Mouse (Mus musculus): ENCODE data around the gene Ldb3. TPM values are rescaled to one million over a fixed set of nuclear protein-coding genes. Genes with fewer than 3 reads are reported as not detected.

Gene Ldb3
- total RNA-seq, 2 experiments from 2014 or later: 2.2 to 3.1 TPM

- no peak for DNase-seq (ENCODE audit: low spot score in 2 of 2)
Observed at GRCm38 (mm10) chr14:34561647-34562046, 26.8 kb downstream of the Ldb3 start.

GRCm38 (mm10) chr14:34558947-34559346 is 29.5 kb downstream of the Ldb3 start:
- no peak for DNase-seq (ENCODE audit: low spot score in 2 of 2)

DNA sequence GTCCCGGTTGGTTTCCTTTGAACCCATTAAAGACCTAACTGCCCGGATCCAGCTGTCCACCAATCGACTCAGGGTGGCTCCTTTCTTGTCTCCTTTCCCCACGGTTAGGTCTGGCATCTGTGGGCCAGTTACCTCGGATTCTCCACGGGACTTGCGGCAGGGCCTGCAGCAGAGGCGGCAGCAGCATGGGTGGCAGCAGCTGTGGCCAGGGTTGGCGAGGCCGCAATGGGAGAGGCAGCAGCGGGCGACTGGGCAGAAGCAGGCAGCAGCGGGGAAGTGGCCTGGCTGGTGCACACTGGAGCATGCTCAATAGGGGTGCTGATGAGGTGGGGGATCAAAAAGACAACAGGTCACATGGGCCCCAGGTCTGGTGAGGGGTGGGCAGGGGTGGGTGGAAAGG is 33.3 kb downstream of the Ldb3 start:
- DNase-seq (ENCODE audit: low spot score in 2 of 2): no peak

DNA sequence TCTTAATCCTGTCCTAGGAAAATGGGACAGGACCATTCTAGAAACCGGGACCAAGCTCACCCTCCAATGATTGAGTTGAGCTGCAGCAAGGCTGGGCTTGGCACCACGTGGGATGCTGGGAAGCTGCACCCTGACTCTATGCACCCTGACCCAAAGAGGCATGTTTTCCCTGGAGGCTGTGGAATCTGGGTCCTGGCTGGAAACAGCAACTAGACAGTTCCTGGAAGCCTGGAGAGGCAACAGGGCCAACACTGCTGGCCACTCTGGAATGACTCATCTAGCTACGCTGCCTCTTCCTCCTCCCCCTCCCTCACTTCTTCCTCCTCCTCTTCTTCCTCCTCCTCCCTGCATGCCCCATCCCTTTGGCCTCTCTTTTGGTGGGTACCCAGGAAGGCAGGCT is 34.4 kb downstream of the Ldb3 start:
- no peak for DNase-seq (ENCODE audit: low spot score in 2 of 2)

DNA sequence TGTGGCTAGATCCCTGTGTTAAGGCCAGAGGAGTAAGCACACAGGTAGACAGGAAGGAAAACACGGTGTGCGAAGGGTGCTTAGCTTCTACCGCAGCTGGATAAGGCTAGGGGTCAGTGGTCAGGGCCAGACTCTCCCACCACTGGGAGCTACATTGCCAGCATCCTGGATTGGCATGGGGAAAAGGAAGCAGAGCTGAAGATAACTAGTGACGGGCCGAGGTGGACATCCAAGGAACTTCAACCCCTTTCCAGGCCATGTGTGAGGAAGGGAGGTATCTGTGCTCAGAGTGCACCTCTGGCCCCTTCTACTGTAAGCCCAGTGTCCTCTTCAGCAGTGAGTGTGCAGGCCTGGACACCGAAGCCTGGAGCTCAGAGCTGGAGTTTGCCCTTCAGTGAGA is 35.0 kb downstream of the Ldb3 start:
- no peak for DNase-seq (ENCODE audit: low spot score in 2 of 2)

DNA sequence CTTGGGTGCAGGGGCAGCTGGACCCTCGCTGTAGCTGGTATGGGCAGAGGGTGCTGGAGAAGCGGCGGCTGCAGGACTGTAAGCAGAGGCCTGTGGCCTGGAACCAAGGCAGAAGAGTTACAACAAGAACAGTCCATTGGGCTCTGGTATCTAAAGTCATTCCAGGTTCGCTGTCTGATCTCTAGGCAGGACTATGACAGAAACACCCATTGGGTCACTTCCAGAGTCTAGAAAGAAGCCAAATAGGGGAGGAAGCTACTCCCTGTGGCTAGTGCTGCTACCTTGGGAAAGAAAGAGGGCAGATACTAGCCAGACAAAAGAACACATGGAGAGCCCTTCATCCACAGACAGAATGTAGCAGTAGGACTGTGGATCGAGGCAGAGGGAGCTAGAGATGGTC is 36.3 kb downstream of the Ldb3 start:
- no peak for DNase-seq (ENCODE audit: low spot score in 2 of 2)

GRCm38 (mm10) chr14:34549004-34549671 is 39.3 kb downstream of the Ldb3 start:
- peak; percentile 80 to 87 for DNase-seq (ENCODE audit: low spot score in 2 of 2)

DNA sequence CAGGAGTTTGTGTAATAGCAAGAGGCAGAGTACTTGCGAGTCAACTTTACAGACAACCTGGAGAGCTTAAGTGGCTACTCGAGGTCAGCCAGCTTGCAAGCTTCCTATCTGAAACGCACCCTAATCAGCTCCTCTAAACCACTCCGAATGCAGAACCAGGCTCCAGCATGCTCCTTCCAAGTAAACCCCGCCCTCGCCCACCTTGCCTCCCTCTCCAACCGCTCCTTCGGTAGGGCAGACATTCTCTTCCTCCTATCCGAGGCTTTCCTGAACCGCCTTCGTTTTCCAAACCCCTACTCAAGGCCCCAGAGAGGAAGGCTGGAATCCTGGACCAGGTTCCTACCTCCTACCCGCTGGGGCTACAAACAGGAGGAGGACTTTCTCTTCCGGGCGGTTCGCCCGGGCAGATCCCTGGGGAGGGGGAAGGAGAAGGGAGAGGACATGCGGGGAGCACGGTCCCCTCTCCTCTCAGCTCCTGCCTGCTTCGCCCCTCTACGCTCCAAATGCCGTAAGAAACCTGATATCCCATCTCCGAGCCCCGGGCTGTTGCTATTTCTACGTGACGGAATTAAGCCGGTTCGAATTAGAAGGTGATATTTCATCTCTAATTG is 40.0 kb downstream of the Ldb3 start:
- peak; percentile 52 to 64 for DNase-seq (ENCODE audit: low spot score in 2 of 2)

DNA sequence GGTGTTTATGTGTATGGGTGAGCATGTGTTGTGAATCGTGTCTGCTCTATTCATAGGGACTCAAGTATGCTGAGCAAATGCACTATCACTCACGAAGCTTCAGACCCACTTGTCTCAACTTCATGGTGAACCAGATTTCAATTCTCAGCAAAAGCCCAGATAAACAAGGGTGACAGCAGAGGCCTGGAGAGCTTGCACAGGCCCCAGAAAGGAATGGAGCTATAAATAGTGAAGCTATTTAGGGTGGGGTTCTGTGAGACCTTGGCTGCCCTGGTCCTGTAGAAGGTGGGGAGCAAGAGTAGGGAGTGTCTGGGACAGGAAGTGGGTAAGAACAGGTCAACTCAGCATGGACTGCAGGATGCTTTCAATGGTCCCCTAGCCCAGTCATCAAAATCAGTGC is 43.9 kb downstream of the Ldb3 start:
- no peak for DNase-seq (ENCODE audit: low spot score in 2 of 2)

DNA sequence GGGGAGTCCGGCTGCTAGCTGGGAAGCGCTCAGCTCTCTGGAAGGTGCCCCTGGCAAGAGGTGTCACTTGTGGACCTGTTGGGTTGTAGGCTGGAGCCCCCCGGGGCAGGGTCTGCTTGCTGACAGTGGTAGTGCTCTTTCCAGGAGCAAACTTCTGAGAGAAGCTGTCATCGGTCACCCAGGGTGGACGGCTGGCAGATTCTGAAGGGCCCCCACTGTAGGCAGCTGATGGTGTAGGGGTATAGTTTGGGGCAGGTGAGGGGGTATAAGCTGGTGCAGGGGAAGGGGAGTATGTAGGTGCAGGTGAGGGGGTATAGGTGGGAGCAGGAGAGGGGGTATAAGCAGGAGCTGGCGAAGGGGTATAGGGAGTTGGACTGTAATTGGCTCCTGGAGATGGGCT is 44.5 kb downstream of the Ldb3 start:
- DNase-seq (ENCODE audit: low spot score in 2 of 2): no peak

- no peak for DNase-seq (ENCODE audit: low spot score in 2 of 2)
Observed at GRCm38 (mm10) chr14:34543596-34543995, 44.9 kb downstream of the Ldb3 start.

- DNase-seq (ENCODE audit: low spot score in 2 of 2): no peak
Observed at GRCm38 (mm10) chr14:34541896-34542295, 46.6 kb downstream of the Ldb3 start.

DNA sequence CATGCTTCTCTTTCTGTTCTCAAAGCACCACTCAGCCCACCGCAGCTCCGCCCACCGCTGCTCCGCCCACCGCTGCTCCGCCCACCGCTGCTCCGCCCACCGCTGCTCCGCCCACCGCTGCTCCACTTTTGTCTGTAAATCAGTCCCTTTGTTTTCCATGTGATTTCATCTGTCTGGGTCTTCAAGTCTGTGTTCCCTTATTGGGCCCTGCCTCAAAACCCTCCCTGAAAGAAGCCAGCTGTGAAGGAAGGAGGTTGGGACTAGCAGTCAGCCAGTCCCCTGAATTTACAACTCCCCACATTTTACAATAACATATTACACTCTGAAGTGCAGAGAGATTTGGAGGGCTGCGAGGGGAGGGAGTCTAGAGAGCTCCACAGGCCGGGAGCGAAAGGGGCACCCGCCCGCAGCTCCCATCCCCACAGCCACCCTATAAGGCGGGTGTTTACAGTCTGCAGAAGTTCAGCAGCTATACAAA is 47.8 kb downstream of the Ldb3 start:
- DNase-seq (ENCODE audit: low spot score in 2 of 2): no peak

- no peak for DNase-seq (ENCODE audit: low spot score in 2 of 2)
Observed at GRCm38 (mm10) chr14:34535883-34536282, 52.6 kb downstream of the Ldb3 start.

DNA sequence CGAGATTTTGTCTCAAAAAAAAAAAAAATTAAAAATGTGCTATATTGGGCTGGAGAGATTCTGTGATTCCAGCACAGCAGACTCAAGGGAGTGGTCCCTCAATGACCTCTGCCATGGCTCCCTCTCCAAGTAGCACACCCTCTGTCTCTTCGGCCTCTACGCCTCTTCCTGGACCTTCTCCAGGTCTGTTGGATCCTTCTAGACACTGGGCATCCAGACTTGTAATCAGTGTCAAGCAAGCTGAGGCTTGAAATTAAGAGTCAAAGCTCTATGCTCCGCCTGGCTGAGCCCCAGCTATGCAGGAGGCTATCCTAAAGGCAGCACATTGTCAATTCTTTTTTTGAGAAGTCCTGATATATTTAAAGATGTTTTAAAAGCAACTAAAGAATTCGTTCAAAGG is 54.9 kb downstream of the Ldb3 start:
- no peak for DNase-seq (ENCODE audit: low spot score in 2 of 2)

DNA sequence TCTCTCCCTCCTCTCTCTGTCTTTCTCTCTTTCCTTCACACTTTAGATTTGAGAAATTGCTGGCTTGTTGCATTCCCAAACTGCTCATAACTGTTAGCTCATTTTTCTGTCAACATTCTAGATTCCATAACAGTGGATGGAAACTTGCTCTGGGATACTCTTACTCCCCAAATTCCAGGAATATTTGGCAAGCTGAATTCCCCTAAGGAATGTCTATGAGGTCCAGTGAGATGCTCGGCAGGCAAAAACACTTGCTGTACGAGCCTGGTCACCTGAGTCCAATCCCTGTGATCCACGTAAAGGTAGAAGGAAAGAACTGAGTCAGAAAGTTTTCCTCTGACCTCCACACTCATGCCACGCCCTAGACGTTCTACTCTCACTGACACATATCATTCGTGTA is 55.9 kb downstream of the Ldb3 start:
- no peak for DNase-seq (ENCODE audit: low spot score in 2 of 2)

DNA sequence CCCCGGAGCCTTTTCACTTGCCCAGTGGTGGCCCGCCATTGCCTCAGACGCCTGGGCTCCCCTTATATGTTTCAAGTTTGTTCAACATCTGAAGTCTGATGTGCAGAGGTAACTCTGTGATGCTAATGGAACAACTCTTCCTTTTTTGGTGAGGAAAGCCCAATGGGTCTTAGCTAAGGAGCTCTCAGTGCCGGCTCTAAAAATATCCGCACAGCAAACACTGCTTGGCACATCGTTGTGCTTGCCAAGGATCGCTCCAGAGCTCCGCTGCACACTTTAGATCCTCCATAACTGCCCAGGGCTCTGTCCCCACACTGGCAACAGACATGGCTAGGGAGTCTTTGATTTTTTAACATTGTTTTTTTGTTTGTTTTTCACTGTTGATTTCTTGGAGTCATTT is 59.7 kb downstream of the Ldb3 start:
- no peak for DNase-seq (ENCODE audit: low spot score in 2 of 2)

DNA sequence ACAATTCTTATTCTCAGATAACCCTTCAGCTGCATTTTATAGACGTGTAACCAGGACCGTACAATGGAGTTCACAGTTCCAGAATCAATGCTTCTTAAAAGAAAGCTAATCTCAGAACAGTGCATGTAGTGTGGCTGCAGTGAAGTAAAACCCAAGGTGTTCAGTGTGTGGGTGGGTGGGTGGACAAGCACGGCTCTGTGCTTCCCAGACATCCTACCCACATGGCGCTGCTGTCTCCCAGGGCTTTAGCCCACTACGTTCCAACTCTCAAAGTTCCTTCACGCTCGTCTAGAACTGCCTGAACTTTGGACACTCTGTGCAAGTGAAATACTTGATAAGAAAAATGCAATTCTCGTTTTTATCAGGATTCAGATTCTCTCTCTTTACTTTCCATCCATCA is 65.8 kb downstream of the Ldb3 start, which contains the start of gene 9230112D13Rik:
9230112D13Rik (minus strand) TSS at position 101 of the 400 bp plus-strand sequence.
- DNase-seq (ENCODE audit: low spot score in 2 of 2): no peak

DNA sequence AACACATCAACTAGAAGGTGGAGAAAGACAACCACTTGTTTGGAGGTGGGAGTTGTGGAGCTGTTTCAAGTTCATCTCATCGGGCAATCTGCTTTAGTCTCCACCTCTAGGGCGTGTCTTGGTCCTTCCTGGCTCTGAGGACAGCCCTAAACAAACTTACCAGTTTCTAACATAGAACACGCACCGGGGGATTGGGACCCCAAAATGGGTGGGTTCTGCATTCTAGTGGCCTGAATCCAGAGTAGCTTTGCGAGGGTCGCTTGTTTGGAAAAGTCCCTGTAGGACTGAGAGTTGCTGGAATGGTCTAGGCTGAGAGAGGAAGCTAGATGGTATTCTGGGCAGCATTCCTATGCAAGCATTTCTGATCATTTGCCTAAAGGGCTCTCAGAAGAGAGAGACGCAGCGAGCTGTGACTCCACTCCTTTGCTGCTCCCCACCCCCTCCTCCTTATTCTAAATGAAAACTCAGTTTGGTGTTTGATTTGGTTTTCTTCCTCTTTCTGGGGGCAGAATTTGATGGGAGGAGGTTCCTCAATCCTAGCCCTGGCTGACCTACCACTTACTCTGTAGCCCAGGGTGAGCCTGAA is 70.4 kb downstream of the Ldb3 start:
- DNase-seq (ENCODE audit: low spot score in 2 of 2): no peak

DNA sequence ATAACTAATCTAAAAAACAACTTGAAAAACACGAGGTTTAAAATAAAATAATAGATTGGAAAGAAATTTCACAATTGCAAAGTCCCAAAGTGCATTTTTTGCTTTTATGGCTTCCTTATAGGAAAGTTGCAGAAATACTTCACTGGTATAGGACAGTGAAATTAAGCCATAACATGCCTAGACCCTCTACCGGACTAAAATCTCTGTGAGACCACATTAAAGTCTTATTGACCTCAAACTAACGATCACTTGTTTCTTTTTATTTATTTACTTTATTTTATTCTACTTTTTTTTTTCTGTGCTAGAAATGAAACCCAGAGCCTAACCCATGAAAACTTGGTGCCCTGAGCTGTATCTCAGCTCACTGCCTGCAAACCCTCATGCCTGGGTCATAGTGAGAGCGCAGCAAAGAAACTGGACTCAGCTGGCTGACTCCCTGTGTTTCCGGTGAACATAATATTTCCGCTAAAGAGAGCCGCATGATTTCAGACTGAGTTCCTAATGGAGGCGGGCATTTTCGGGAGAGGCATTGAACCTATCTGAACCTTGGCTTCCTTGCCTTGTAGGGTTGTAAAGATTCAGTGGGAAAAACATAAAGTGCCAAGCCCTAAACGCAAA is 71.4 kb downstream of the Ldb3 start:
- DNase-seq (ENCODE audit: low spot score in 2 of 2): no peak

- no peak for DNase-seq (ENCODE audit: low spot score in 2 of 2)
Observed at GRCm38 (mm10) chr14:34515860-34516259, 72.6 kb downstream of the Ldb3 start.

GRCm38 (mm10) chr14:34514120-34514519 is 74.4 kb downstream of the Ldb3 start:
- no peak for DNase-seq (ENCODE audit: low spot score in 2 of 2)
